Mouse (Mus musculus) lung, adult 2 months (tissue): ENCODE data around the gene Pycr1.

Source experiments
- CTCF ChIP-seq: fragments of 200-500 bp; IDR thresholded peaks from 2 replicates; pipeline ENCODE4 v1.5.1; 2011; ENCODE audit warnings: mild to moderate bottlenecking, low read length, control low read depth; ENCODE audit not compliant: insufficient read depth
- POLR2A ChIP-seq: fragments of 200-500 bp; IDR thresholded peaks from 2 replicates; pipeline ENCODE4 v1.6.1; 2011; ENCODE audit warnings: low read depth, mild to moderate bottlenecking, control low read depth, low read length, borderline replicate concordance; ENCODE audit errors: extremely low read depth

GRCm38 (mm10) chr11:120588531-120588930, 55.0 kb downstream of the Pycr1 start:
- TF ChIP-seq POLR2A (no peak), CTCF (no peak)
